Mouse (Mus musculus): ENCODE measurements at regions not wholly inside any gene's neighbourhood (a gene's known extent, or its start where the extent isn't known, plus 50 kb on each side); places are given as distances from the start of the nearest gene placed in this dataset.

DNA sequence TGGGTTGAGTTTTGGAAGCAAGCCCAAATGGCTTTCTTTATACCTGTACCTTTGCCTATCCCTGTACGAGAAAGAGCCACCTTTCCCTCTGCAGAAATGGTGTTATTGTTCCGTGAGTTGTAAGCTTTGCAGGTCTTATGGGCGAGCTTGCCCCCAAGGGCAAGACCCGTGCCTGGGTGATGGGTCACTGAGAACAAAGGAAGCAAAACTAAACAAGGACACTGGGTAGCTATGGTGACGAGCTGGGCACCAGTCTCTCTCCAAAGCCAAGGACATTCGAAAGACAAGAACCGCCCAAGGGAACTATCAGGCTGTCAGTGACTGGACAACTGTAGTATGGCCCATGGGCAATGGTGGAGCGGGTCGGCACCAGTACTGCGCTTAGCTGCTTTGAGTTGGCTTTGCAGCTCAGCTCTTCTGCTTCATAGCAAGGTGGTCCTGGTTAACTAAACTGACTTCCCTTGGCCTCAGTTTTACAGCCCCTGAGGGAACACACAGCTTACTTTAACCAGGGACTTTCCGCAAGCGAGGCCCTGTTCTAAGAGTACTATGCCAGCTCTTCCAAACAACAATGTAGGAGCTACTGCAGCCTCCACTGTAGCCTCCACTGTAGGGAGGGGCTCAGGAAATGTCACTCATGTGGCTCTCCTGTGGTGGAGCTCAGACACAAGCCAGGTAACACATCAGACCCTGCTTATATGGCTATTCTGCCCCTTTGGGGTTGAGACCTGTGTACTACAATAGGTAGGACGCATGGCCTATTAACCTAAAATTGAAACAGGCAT, 124.1 kb downstream of the Sp3 start:
- H3K4me1 ChIP-seq (ENCODE audit: control insufficient read depth, insufficient read depth, low read length), result no peaks in the 10 kb centered on the region
- H3K36me3 ChIP-seq (ENCODE audit: control insufficient read depth, insufficient read depth, low read length), result no peaks in the 10 kb centered on the region
- TF ChIP-seq CTCF (IDR thresholded peaks at IDR 0.05; ENCODE audit: control insufficient read depth, insufficient read depth, insufficient replicate concordance, low read depth, low read length) (no peak), POLR2A (IDR thresholded peaks at IDR 0.05; ENCODE audit: control insufficient read depth, low read depth, low read length) (no peak)
- no peaks in the 10 kb centered on the region for H3K27me3 ChIP-seq (ENCODE audit: control insufficient read depth, insufficient read depth, low read length)
- H3K27ac ChIP-seq (ENCODE audit: control insufficient read depth, insufficient read depth, low read depth, low read length), result no peak overlapping the region
- H3K4me3 ChIP-seq (ENCODE audit: control insufficient read depth, low read depth, low read length), result no peak overlapping the region

DNA sequence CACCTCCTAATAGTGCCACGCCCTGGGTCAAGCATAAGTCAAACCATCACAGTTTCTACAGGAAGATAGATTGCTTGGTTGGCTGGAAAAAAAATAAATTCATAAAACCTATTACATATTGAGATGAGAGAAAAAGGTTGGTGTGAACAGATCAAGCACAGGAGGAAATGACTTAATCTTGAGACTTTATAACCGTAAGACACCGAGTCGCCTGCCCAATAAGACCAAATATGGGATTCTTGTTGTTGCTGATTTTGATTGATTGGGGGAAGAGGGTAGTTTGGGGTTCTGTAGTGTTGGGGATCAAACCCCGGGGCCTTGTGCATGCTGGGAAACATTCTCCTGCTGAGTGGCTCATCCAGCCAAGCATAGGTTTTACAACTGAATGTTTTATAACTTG, 122.9 kb downstream of the Sp3 start:
- Histone ChIP-seq H3K36me3 (ENCODE audit: control insufficient read depth, insufficient read depth, low read length) (no peaks in the 10 kb centered on the region), H3K4me3 (ENCODE audit: control insufficient read depth, low read depth, low read length) (no peak overlapping the region), H3K27ac (ENCODE audit: control insufficient read depth, insufficient read depth, low read depth, low read length) (no peak overlapping the region), H3K27me3 (ENCODE audit: control insufficient read depth, insufficient read depth, low read length) (no peaks in the 10 kb centered on the region), H3K4me1 (ENCODE audit: control insufficient read depth, insufficient read depth, low read length) (no peaks in the 10 kb centered on the region)
- TF ChIP-seq CTCF (IDR thresholded peaks at IDR 0.05; ENCODE audit: control insufficient read depth, insufficient read depth, insufficient replicate concordance, low read depth, low read length) (no peak), POLR2A (IDR thresholded peaks at IDR 0.05; ENCODE audit: control insufficient read depth, low read depth, low read length) (no peak)

- Histone ChIP-seq H3K27ac (ENCODE audit: control insufficient read depth, insufficient read depth, low read depth, low read length) (no peak overlapping the region), H3K27me3 (ENCODE audit: control insufficient read depth, insufficient read depth, low read length) (no peaks in the 10 kb centered on the region), H3K4me1 (ENCODE audit: control insufficient read depth, insufficient read depth, low read length) (peaks cover 7% of the 10 kb centered on the region), H3K4me3 (ENCODE audit: control insufficient read depth, low read depth, low read length) (peak overlapping the region; percentile 19), H3K36me3 (ENCODE audit: control insufficient read depth, insufficient read depth, low read length) (no peaks in the 10 kb centered on the region)
- no peak for TF ChIP-seq POLR2A (IDR thresholded peaks at IDR 0.05; ENCODE audit: control insufficient read depth, low read depth, low read length)
- TF ChIP-seq CTCF (IDR thresholded peaks at IDR 0.05; ENCODE audit: control insufficient read depth, insufficient read depth, insufficient replicate concordance, low read depth, low read length), result no peak
These were observed 114.5 kb downstream of the Sp3 start for GRCm38 (mm10) chr2:72865462-72866365.

DNA sequence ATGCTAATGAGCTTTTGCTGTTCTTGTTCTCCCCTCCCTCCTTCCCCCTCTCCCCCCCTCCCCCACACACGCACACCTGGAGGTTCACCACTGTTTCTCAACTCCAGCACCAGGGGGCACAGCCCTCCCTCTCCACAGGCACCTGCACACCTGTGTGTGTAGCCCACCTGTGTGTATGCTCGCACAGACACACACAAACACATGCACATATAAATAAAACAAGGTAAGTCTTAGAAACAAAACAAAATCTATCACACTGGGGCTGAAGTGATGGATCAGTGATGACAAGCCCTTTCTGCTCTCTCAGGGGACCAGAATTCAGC, 113.9 kb downstream of the Sp3 start:
- H3K36me3 ChIP-seq (ENCODE audit: control insufficient read depth, insufficient read depth, low read length), result no peaks in the 10 kb centered on the region
- no peak for TF ChIP-seq POLR2A (IDR thresholded peaks at IDR 0.05; ENCODE audit: control insufficient read depth, low read depth, low read length)
- no peak for TF ChIP-seq CTCF (IDR thresholded peaks at IDR 0.05; ENCODE audit: control insufficient read depth, insufficient read depth, insufficient replicate concordance, low read depth, low read length)
- no peak overlapping the region for H3K27ac ChIP-seq (ENCODE audit: control insufficient read depth, insufficient read depth, low read depth, low read length)
- H3K4me3 ChIP-seq (ENCODE audit: control insufficient read depth, low read depth, low read length), result no peak overlapping the region
- no peaks in the 10 kb centered on the region for H3K27me3 ChIP-seq (ENCODE audit: control insufficient read depth, insufficient read depth, low read length)
- H3K4me1 ChIP-seq (ENCODE audit: control insufficient read depth, insufficient read depth, low read length), result peaks cover 7% of the 10 kb centered on the region

DNA sequence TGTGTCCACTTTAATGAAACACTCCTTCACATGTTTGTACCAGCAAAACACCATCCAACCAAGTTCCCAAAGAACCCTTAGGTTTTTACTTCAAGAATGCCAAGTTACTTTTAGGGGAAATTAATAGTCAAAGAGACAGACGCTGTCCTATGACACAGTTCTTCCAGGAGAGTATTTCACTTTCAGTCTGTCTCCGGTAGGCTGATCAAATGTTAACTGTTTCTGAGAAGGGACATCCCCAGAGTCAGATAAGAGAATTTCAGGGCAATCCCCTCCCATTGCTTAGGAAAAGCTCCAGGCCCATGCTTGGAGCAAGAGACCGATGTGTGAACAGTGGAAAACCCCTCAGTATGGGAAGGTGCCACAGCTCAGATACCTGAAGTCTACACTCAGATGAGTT, 112.1 kb downstream of the Sp3 start:
- Histone ChIP-seq H3K27me3 (ENCODE audit: control insufficient read depth, insufficient read depth, low read length) (no peaks in the 10 kb centered on the region), H3K4me1 (ENCODE audit: control insufficient read depth, insufficient read depth, low read length) (peaks cover 7% of the 10 kb centered on the region), H3K36me3 (ENCODE audit: control insufficient read depth, insufficient read depth, low read length) (no peaks in the 10 kb centered on the region), H3K4me3 (ENCODE audit: control insufficient read depth, low read depth, low read length) (no peak overlapping the region), H3K27ac (ENCODE audit: control insufficient read depth, insufficient read depth, low read depth, low read length) (no peak overlapping the region)
- TF ChIP-seq CTCF (IDR thresholded peaks at IDR 0.05; ENCODE audit: control insufficient read depth, insufficient read depth, insufficient replicate concordance, low read depth, low read length), result no peak
- TF ChIP-seq POLR2A (IDR thresholded peaks at IDR 0.05; ENCODE audit: control insufficient read depth, low read depth, low read length), result no peak

DNA sequence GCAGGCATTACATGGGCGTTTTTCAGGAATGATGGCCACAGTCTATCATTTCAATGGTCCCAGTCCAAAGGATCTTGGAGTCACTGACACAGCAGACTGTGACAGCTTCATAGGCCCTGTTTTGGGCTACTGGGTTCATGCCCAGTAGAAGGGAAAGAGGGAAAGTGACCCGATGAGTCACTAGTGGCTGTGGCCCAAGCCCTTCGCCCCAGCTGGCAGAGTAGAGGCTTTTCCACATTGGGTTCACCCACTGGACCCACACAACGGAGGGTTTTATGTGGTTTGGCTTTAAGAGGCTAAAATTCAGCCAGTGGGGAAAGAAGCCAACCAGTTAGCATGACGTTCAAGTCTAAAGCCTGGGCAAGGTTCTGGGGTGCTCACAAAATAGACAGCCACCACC, 108.4 kb downstream of the Sp3 start:
- no peaks in the 10 kb centered on the region for H3K27me3 ChIP-seq (ENCODE audit: control insufficient read depth, insufficient read depth, low read length)
- no peak overlapping the region for H3K27ac ChIP-seq (ENCODE audit: control insufficient read depth, insufficient read depth, low read depth, low read length)

DNA sequence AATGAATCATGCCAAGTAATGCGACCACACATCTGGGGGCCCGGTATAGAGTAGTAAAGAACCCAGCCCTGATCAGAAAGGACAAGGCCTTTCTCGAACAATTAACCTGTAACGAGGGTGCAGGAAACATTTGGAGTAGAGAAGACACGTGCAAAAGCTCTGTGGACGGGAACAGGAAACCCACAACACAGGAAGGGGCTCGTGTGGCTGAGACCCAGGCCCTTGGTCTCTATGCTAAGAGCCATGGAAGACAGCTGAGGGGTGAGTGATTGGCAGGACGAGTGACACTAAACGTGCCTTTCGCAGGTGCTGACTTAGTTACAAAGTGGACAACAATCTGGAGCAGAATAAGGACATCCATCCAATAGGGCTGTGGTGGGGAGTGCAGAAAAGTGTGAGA, 106.3 kb downstream of the Sp3 start:
- H3K4me3 ChIP-seq (ENCODE audit: control insufficient read depth, low read depth, low read length), result no peak overlapping the region

More for the DNA sequence above, 108.4 kb downstream of the Sp3 start:
- Histone ChIP-seq H3K36me3 (ENCODE audit: control insufficient read depth, insufficient read depth, low read length) (no peaks in the 10 kb centered on the region), H3K4me3 (ENCODE audit: control insufficient read depth, low read depth, low read length) (no peak overlapping the region), H3K4me1 (ENCODE audit: control insufficient read depth, insufficient read depth, low read length) (no peaks in the 10 kb centered on the region)
- TF ChIP-seq POLR2A (IDR thresholded peaks at IDR 0.05; ENCODE audit: control insufficient read depth, low read depth, low read length) (no peak), CTCF (IDR thresholded peaks at IDR 0.05; ENCODE audit: control insufficient read depth, insufficient read depth, insufficient replicate concordance, low read depth, low read length) (no peak)

More for the DNA sequence above, 106.3 kb downstream of the Sp3 start:
- TF ChIP-seq POLR2A (IDR thresholded peaks at IDR 0.05; ENCODE audit: control insufficient read depth, low read depth, low read length), result no peak
- no peaks in the 10 kb centered on the region for H3K4me1 ChIP-seq (ENCODE audit: control insufficient read depth, insufficient read depth, low read length)
- no peaks in the 10 kb centered on the region for H3K36me3 ChIP-seq (ENCODE audit: control insufficient read depth, insufficient read depth, low read length)
- no peaks in the 10 kb centered on the region for H3K27me3 ChIP-seq (ENCODE audit: control insufficient read depth, insufficient read depth, low read length)
- H3K27ac ChIP-seq (ENCODE audit: control insufficient read depth, insufficient read depth, low read depth, low read length), result no peak overlapping the region

All from testis, adult 2 months (tissue).